Mouse (Mus musculus) gastrocnemius, adult 2 months (tissue): ENCODE results near the gene Gm20388. TPM values are rescaled to one million over a fixed set of nuclear protein-coding genes. Genes with fewer than 3 reads are reported as not detected.

Experiments
- DNase-seq: peaks from one replicate; pipeline ENCODE4 v3.0.0; 2022
- H3K27ac ChIP-seq: fragments of 200-600 bp; 2 replicates; pipeline ENCODE4 v1.8.1; 2022; ENCODE audit warnings: mild to moderate bottlenecking
- H3K4me3 ChIP-seq: fragments of 200-600 bp; 2 replicates; pipeline ENCODE4 v1.8.1; 2022; ENCODE audit warnings: mild to moderate bottlenecking, moderate library complexity
- CTCF ChIP-seq: fragments of 200-600 bp; IDR thresholded peaks from 2 replicates; pipeline ENCODE4 v1.8.1; 2022; ENCODE audit warnings: antibody characterized with exemption, mild to moderate bottlenecking, moderate library complexity
- intact Hi-C: fragments of 180-260 bp; cut with DNase I; formaldehyde crosslinking; loops from one replicate; pipeline ENCODE4 v1.15.1; 2025
- total RNA-seq, 2 experiments: library from RNA; stranded (reverse); gene quantifications; 2 replicates each; pipeline ENCODE4 v1.2.3; 2021

Gene Gm20388
- total RNA-seq, 2 experiments from 2014 or later = 6.1 to 15.0 TPM

DNA sequence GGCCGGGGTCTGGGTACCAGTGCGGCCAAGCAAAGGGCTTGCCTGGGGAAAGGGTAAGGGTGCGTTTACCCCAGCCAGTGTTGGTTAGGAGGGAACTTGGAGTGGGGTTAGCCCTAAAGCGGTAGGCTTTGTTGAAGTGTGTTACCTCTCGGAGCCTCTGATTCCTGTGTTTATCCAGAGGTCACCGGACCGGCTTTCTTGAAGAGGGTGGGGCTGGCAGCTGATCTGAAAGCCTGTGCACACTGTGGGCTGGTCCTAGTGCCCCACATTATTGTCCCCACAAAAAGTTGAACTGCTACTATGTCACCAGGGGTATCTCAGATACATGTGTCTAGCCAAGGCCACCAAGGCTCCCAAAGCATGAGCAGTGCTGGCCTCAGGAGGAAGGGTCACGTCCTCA, 2328.1 kb downstream of the Gm20388 start:
- intact Hi-C loops = no loop called here
- no peak for TF ChIP-seq CTCF
- peak overlapping the region; percentile 78 for H3K27ac ChIP-seq

DNA sequence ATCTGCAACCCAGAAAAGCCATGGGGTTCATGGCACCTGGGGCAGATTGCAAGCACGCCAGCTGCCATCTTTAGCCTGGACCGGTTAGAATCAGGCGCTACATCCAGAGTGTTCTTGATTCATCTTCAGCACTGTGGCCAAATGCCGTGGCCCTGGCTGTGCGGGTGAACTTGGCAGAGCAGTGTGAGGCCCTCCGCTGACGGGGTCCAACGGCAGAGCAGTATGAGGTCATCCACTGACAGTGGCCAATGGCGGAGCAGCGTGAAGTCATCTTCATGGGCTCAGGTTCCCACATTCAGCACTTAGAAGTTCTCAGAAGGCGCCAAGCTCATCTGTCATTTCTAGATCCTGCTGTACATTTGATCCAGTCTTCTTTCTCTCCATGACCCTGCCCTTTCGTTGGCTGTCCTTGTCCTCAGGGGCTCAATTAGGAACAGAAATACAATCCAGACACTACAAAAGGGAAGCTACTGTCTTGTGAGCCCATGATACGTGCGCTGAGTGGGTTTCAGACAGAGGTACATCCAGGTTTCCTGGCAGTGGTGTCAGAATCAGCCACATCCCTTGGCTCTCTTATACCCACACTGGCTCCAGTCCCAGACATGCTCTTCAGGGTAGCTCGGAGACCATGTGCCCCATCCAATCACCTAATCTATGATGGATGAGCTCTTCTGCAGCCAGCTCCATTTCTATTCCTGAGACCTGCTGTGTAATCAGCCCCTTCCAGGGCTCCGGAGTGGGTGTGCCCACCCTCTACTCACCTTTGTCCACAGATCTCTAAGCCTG, 2329.8 kb downstream of the Gm20388 start:
- Histone ChIP-seq H3K27ac (peak overlapping the region; percentile 66), H3K4me3 (no peak overlapping the region)
- DNase-seq = peak; percentile 82
- intact Hi-C loops = no loop called here
- no peak for TF ChIP-seq CTCF

More for the DNA sequence above, 2328.1 kb downstream of the Gm20388 start:
- no peak for DNase-seq
- peak overlapping the region; percentile 36 for H3K4me3 ChIP-seq

DNA sequence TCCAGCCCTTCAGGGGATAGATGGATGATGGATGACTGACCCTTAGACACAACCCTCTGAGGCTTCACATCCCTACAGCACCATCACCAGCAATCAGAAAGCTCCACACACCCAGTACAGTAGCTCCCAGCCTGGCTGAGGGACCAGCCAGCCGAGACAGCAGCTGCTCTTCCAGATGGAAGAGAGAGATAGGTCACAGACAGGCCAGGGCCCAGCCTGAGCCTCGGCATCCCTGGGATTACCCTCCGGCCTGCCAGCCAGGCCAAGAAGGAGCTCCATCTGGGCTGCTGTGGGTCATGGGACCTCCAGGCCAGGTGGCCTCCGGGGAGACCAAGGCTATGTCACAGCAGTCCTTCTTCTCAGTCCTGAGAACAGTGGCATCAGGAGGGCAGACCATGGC, 2332.7 kb downstream of the Gm20388 start:
- intact Hi-C loops = no loop called here
- Histone ChIP-seq H3K4me3 (no peak overlapping the region), H3K27ac (no peak overlapping the region)
- no peak for TF ChIP-seq CTCF
- no peak for DNase-seq

DNA sequence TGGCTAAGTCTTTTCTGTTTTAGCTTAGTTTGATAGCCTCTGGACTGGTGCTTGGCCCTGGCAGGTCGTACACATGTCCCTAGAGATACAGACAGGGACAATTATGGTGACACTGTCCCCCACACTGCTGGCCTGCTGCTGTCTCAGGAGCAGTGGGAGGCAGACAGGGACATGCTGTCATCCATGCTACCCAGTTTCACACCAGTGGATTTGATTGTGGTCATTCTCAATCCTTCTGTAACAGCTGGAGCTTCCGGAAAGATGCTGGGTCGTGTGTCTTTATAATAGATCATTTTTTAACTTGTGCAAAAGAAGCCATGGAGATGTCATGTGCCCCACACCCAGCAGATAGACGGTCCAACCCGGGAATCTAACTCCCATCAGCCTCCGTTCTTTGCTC, 2334.5 kb downstream of the Gm20388 start:
- Histone ChIP-seq H3K4me3 (no peak overlapping the region), H3K27ac (no peak overlapping the region)
- no peak for TF ChIP-seq CTCF
- no peak for DNase-seq
- intact Hi-C loops = no loop called here

DNA sequence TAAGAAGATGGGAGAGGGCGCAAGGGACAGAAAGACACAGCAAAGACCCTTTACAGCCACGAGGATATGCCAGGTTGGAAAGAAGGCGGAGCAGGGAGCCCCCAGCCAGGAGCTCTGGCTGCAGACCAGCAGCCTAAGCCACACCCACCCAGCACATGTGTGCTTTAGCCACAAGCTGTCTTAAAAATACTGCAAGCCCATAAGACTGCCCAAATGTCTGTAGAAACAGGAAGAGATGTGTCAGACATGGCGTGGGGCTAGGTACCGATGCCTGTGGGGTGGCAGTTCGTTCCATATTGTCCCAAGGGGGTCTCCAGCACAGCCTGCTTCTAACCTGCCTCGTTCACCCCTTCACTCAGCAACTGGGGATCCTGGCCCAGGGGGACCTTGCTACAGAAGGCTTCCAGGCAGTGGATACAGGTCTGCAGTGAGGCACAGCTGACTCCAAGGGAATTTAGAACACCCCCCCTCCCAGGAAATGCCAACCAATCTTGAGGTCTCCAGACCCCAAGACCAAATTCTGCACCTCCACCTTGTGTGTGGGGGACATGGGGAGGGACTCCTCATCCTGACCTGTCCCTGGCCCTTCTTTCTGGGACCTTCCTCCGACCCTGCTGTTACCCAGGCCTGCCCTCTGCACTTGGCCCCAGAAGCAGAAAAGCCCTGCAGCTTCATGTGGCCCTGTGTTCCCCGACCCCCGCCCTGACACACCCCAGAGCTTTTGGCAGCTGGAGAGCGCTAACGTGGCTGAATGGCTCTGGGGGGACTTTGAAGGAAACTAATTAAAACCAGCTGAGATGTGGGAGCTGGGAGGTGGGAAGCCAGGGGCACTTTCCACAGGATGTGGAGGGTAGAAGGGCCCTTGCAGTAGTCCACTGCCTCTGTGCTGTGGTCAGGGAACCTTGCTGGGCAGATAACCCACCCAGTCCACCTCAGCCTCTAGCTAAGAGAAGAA, 2335.9 kb downstream of the Gm20388 start:
- H3K27ac ChIP-seq = no peak overlapping the region
- intact Hi-C loops = no loop called here
- TF ChIP-seq CTCF = no peak
- H3K4me3 ChIP-seq = no peak overlapping the region
- peak; percentile 42 for DNase-seq

DNA sequence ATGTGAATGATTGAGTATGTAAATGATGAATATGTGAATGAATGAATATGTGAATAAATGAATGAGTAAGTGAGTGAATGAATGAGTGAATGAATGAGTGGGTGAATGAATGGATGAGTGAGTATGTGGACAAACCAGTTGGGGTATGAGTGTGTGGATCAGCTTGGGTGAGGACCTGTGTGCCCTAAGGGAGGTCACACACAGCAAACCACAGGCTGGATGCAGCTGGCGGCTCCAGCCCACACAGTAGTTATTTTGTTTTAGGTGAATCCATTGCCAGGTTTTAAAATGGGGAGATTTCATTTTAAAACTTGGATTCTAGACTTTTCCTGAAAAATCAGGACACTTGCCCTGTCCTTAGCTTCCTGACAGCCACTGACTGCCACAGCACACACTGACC, 2341.1 kb downstream of the Gm20388 start:
- intact Hi-C loops = no loop called here
- H3K27ac ChIP-seq = no peak overlapping the region
- TF ChIP-seq CTCF = no peak
- no peak for DNase-seq
- no peak overlapping the region for H3K4me3 ChIP-seq

DNA sequence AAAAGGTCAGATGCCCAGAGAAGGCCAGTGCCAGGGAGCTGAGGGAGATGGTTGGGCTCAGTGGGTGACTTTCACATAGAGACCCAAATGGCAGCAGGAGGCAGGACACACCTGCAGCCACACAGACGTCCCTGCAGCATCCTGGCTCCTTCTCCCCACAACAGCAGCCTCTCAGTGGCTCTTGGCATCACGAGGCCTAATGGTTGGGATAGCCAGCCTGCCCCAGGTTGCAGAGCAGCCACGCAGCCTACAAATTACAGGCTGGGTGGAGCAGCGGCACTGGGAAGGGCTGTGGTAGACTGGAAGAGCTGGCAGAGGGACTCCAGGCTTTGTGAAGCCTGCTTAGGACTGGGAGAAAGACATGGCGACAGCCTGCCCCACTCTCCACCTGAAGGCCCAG, 2341.7 kb downstream of the Gm20388 start:
- no peak for DNase-seq
- intact Hi-C loops = no loop called here
- Histone ChIP-seq H3K27ac (no peak overlapping the region), H3K4me3 (no peak overlapping the region)
- no peak for TF ChIP-seq CTCF

DNA sequence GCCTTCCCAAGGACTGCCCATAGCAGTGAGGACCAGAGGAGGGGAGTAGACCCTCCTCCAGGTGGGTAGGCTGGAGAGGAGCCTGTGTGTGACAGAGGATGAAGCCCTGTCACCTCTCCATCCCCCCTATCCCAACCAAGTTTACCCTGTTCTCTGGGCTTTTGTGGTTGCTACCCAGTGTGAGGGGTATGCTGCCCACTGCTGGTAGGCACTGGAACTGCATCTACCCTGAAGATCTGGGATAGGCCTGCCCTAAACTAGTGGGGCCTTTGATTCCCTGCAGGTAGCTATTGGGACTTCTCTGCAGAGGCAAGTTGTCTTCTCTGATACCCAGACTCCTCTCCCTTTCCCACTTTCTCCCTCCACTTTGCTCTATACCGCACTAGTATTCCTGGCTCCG, 2348.7 kb downstream of the Gm20388 start:
- TF ChIP-seq CTCF = no peak; the same call in 1 of the 2 replicates
- Histone ChIP-seq H3K27ac (no peak overlapping the region), H3K4me3 (no peak overlapping the region)
- peak; percentile 82 for DNase-seq
- intact Hi-C loops = loop anchor here (2.0 kb wide), 1 partner anchor 97 kb away; no protein-coding TSS in a partner anchor

DNA sequence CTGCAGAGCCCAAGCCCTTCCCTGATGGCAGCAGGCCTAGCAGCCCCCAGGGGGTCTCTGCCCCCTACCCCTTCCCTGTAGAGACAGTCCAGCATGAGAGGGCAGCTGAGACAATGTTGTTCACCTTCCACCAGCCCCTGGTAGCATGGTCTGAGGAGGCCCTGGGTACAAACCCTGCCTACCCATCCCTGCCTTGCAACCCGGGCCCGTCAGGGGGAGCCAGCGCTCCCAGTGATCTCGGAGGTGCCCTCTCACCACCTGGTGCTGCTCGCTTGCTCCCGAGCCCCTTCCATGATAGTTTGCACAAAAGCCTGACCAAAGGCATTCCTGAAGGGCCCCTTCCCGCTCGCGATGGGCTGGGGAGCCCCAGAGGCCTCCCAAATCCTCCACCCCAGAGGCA, 2350.1 kb downstream of the Gm20388 start:
- DNase-seq = no peak
- Histone ChIP-seq H3K27ac (no peak overlapping the region), H3K4me3 (no peak overlapping the region)
- intact Hi-C loops = no loop called here
- no peak for TF ChIP-seq CTCF

DNA sequence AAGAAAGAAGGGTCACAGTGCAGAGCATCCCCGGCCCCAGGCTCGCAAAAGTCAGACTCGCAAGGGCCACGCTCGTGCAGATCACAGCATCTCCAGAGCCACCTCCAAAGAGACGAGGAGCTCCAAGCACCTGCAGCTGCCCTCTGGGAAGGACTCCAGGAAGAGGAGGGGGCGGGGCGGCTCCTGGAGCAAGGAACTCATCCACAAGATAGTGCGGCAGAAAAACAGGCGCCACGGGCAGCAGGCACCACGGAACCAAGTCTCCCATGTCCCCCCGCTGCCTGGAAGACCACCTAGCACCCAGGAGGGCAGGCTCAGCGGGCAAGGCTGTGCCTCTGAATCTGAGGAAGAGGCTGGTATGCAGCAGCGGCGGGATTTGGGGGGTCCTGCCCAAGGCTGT, 2352.2 kb downstream of the Gm20388 start:
- DNase-seq = no peak
- intact Hi-C loops = no loop called here
- TF ChIP-seq CTCF = no peak
- no peak overlapping the region for H3K27ac ChIP-seq
- H3K4me3 ChIP-seq = no peak overlapping the region

DNA sequence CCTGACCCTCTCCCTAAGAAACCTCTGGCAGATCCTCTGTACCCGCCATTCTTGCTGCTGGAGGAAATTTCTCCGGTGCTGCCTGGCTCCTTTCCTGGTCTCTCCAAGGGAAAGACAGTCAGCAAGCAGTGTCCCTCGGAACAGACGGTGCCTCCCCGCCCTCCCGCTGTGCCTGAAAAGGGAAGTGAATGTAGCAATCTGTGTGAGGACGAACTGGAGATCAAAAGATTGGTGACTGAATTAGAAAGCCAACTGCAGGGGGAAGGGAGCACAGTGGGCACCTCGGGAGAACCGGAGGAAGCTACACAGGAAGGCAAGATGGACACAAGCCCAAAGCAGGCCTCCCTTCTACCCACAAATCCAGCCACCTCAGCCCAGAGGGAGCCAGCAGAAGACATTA, 2353.6 kb downstream of the Gm20388 start:
- no peak for DNase-seq
- no peak for TF ChIP-seq CTCF
- intact Hi-C loops = no loop called here
- peak overlapping the region; percentile 25; the same call in 1 of the 2 replicates for H3K27ac ChIP-seq
- H3K4me3 ChIP-seq = peak overlapping the region; percentile 21; the same call in 1 of the 2 replicates

DNA sequence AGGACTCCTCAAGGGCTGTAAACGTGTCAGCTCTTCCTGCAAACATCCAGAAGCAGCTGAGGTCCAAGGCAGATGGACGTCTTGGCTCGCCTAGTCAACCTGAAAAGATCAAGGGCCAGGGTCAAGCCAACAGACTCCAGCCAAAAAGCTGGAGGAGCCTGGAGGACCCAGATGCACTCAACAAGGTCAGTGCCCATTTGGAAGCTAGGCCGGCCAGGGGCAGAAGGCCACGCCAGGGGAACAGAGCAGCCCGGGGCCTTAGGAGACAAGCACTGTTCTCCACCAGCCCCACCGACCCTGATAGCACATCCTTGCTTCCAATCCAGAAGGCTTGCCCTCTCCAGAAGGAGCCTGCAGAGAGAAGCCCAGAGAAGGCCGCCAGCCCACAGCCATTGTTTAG, 2354.9 kb downstream of the Gm20388 start:
- intact Hi-C loops = loop anchor here (5.0 kb wide), 1 partner anchor 288 kb away; no protein-coding TSS in a partner anchor
- Histone ChIP-seq H3K4me3 (no peak overlapping the region), H3K27ac (peak overlapping the region; percentile 24)
- no peak for DNase-seq
- no peak for TF ChIP-seq CTCF

DNA sequence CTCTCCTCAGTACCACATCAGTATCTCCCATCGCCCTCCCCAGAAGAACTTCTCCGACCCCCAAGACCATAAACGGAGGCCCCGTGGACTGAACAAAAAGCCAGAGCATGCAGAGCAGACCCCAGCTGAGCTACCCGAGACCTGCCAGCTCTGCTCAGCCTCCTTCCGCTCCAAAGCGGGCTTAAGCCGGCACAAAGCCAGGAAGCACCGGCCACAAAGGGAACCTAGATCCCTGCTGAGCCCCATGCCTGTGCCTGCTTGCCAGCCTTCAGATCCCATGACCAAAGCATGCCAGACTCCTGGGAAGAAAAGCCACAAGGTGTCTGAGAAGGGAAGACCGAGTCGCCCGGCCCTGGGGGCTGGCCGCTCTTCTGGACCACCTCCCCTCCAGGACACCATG, 2356.2 kb downstream of the Gm20388 start:
- intact Hi-C loops = loop anchor here (5.0 kb wide), 1 partner anchor 290 kb away; no protein-coding TSS in a partner anchor
- no peak for TF ChIP-seq CTCF
- no peak for DNase-seq
- no peak overlapping the region for H3K27ac ChIP-seq
- H3K4me3 ChIP-seq = no peak overlapping the region
